Mouse (Mus musculus) liver, adult 2 months (tissue): Measurements from ENCODE around the gene Pou6f2.

Experiments used
- CTCF ChIP-seq: fragments of 200-500 bp; IDR thresholded peaks from 2 replicates; pipeline ENCODE4 v1.5.1; 2011; ENCODE audit warnings: low read depth, low read length, control low read depth
- POLR2A ChIP-seq: fragments of 200-500 bp; IDR thresholded peaks from 2 replicates; pipeline ENCODE4 v1.6.1; 2011; ENCODE audit warnings: low read length, control low read depth; ENCODE audit not compliant: insufficient read depth; ENCODE audit errors: extremely low read depth

- TF ChIP-seq CTCF (no peak), POLR2A (no peak)
These were observed 236.9 kb downstream of the Pou6f2 start for GRCm38 (mm10) chr13:18160566-18160965.
